Mouse (Mus musculus): ENCODE results near the gene Hspa2. TPM values are rescaled to one million over a fixed set of nuclear protein-coding genes. Genes with fewer than 3 reads are reported as not detected.

The Hspa2 gene
- polyA plus RNA-seq, 1 experiment from 2014 or later: 6.7 TPM

GRCm38 (mm10) chr12:76388794-76389193, 15.2 kb upstream of the Hspa2 start:
- Histone ChIP-seq H3K4me2 (replicated peaks) (no peak overlapping the region), H3K4me1 (no peaks in the 10 kb centered on the region), H3K36me3 (peaks cover 44% of the 10 kb centered on the region), H3K9ac (no peak overlapping the region), H3K9me3 (no peaks in the 10 kb centered on the region), H3K4me3 (no peak overlapping the region), H3K27me3 (no peaks in the 10 kb centered on the region), H3K27ac (no peak overlapping the region)
- 91% methylated on average over 11 of the region's 11 CpGs for WGBS
- ATAC-seq (ENCODE audit: low FRiP score, low read depth): no peak

GRCm38 (mm10) chr12:76391595-76392271, 12.2 kb upstream of the Hspa2 start:
- WGBS: 84% methylated on average over 3 of the region's 3 CpGs
- no peak overlapping the region for H3K4me2 ChIP-seq (replicated peaks)
- no peak overlapping the region for H3K27ac ChIP-seq
- peaks cover 23% of the 10 kb centered on the region for H3K36me3 ChIP-seq
- H3K27me3 ChIP-seq: no peaks in the 10 kb centered on the region
- no peaks in the 10 kb centered on the region for H3K9me3 ChIP-seq
- no peak overlapping the region for H3K9ac ChIP-seq
- H3K4me1 ChIP-seq: no peaks in the 10 kb centered on the region
- no peak for ATAC-seq (ENCODE audit: low FRiP score, low read depth)
- H3K4me3 ChIP-seq: no peak overlapping the region

- no peaks in the 10 kb centered on the region for H3K9me3 ChIP-seq
- no peak for ATAC-seq (ENCODE audit: low FRiP score, low read depth)
- whole genome bisulfite sequencing: 79% methylated on average over 5 of the region's 5 CpGs
Observed at GRCm38 (mm10) chr12:76392979-76393378, 11.0 kb upstream of the Hspa2 start.

GRCm38 (mm10) chr12:76397281-76397680, 6.7 kb upstream of the Hspa2 start:
- 82% methylated on average over 5 of the region's 5 CpGs for WGBS
- Histone ChIP-seq H3K36me3 (0 out of 2 replicates have a peak, but pooled peaks cover 2% of the 10 kb centered on the region), H3K27me3 (peaks cover 2% of the 10 kb centered on the region; the same call in 1 of the 2 replicates), H3K27ac (no peak overlapping the region), H3K9ac (no peak overlapping the region), H3K9me3 (no peaks in the 10 kb centered on the region), H3K4me2 (replicated peaks) (no peak overlapping the region), H3K4me3 (no peak overlapping the region), H3K4me1 (no peaks in the 10 kb centered on the region)
- no peak for ATAC-seq (ENCODE audit: low FRiP score, low read depth)

More at GRCm38 (mm10) chr12:76392979-76393378, 11.0 kb upstream of the Hspa2 start:
- Histone ChIP-seq H3K4me2 (replicated peaks) (no peak overlapping the region), H3K4me1 (no peaks in the 10 kb centered on the region), H3K27ac (no peak overlapping the region), H3K36me3 (peaks cover 17% of the 10 kb centered on the region), H3K27me3 (no peaks in the 10 kb centered on the region), H3K9ac (no peak overlapping the region), H3K4me3 (no peak overlapping the region)

GRCm38 (mm10) chr12:76401674-76402073, 2.3 kb upstream of the Hspa2 start:
- Histone ChIP-seq H3K9me3 (no peaks in the 10 kb centered on the region), H3K4me2 (replicated peaks) (no peak overlapping the region), H3K36me3 (no peaks in the 10 kb centered on the region), H3K27ac (no peak overlapping the region), H3K9ac (no peak overlapping the region), H3K4me1 (peaks cover 24% of the 10 kb centered on the region), H3K27me3 (peaks cover 30% of the 10 kb centered on the region), H3K4me3 (no peak overlapping the region)
- 62% methylated on average over 3 of the region's 3 CpGs for WGBS
- ATAC-seq (ENCODE audit: low FRiP score, low read depth): no peak

GRCm38 (mm10) chr12:76402991-76403885, 738 bp upstream of the Hspa2 start:
- H3K4me1 ChIP-seq: peaks cover 24% of the 10 kb centered on the region
- H3K36me3 ChIP-seq: no peaks in the 10 kb centered on the region
- peak overlapping the region; percentile 81; the same call in 1 of the 2 replicates for H3K27ac ChIP-seq
- under 1% methylated on average over 54 of the region's 54 CpGs for WGBS
- peak overlapping the region; percentile 65 for H3K4me3 ChIP-seq
- peak overlapping the region; percentile 87 for H3K4me2 ChIP-seq (replicated peaks)
- H3K9ac ChIP-seq: peak overlapping the region; percentile 68
- H3K9me3 ChIP-seq: no peaks in the 10 kb centered on the region
- ATAC-seq (ENCODE audit: low FRiP score, low read depth): peak; percentile 91
- H3K27me3 ChIP-seq: peaks cover 42% of the 10 kb centered on the region

- Histone ChIP-seq H3K27ac (no peak overlapping the region), H3K9ac (peak overlapping the region; percentile 53; the same call in 1 of the 2 replicates), H3K4me2 (replicated peaks) (peak overlapping the region; percentile 87), H3K9me3 (no peaks in the 10 kb centered on the region), H3K4me3 (peak overlapping the region; percentile 65), H3K27me3 (peaks cover 42% of the 10 kb centered on the region), H3K36me3 (no peaks in the 10 kb centered on the region), H3K4me1 (peaks cover 24% of the 10 kb centered on the region)
- ATAC-seq (ENCODE audit: low FRiP score, low read depth): no peak
- WGBS: 11% methylated on average over 20 of the region's 20 CpGs
Observed at GRCm38 (mm10) chr12:76404836-76405182, 833 bp downstream of the Hspa2 start.

- Histone ChIP-seq H3K4me1 (peaks cover 24% of the 10 kb centered on the region), H3K4me3 (peak overlapping the region; percentile 65), H3K27ac (no peak overlapping the region), H3K4me2 (replicated peaks) (peak overlapping the region; percentile 87), H3K36me3 (no peaks in the 10 kb centered on the region), H3K27me3 (peaks cover 42% of the 10 kb centered on the region), H3K9ac (no peak overlapping the region; the same call in 1 of the 2 replicates), H3K9me3 (no peaks in the 10 kb centered on the region)
- no peak for ATAC-seq (ENCODE audit: low FRiP score, low read depth)
- WGBS: 3% methylated on average over 64 of the region's 64 CpGs
Observed at GRCm38 (mm10) chr12:76405183-76405970, 1.4 kb downstream of the Hspa2 start.

- Histone ChIP-seq H3K4me3 (peak overlapping the region; percentile 65), H3K4me2 (replicated peaks) (peak overlapping the region; percentile 87), H3K9ac (0 out of 2 replicates have a peak overlapping the region, but pooled peaks have one; percentile 13), H3K27me3 (peaks cover 42% of the 10 kb centered on the region), H3K9me3 (no peaks in the 10 kb centered on the region), H3K4me1 (peaks cover 24% of the 10 kb centered on the region), H3K27ac (no peak overlapping the region), H3K36me3 (no peaks in the 10 kb centered on the region)
- 2% methylated on average over 23 of the region's 23 CpGs for whole genome bisulfite sequencing
- ATAC-seq (ENCODE audit: low FRiP score, low read depth): no peak
Observed at GRCm38 (mm10) chr12:76405971-76406370, 2.0 kb downstream of the Hspa2 start.

GRCm38 (mm10) chr12:76407184-76407583, 3.2 kb downstream of the Hspa2 start:
- Histone ChIP-seq H3K27me3 (peaks cover 40% of the 10 kb centered on the region), H3K27ac (no peak overlapping the region), H3K9me3 (no peaks in the 10 kb centered on the region), H3K4me2 (replicated peaks) (no peak overlapping the region), H3K36me3 (no peaks in the 10 kb centered on the region), H3K4me1 (peaks cover 24% of the 10 kb centered on the region), H3K9ac (no peak overlapping the region), H3K4me3 (no peak overlapping the region)
- no peak for ATAC-seq (ENCODE audit: low FRiP score, low read depth)
- 41% methylated on average over 1 of the region's 1 CpGs for WGBS

- no peak overlapping the region for H3K4me2 ChIP-seq (replicated peaks)
- H3K9ac ChIP-seq: no peak overlapping the region
Observed at GRCm38 (mm10) chr12:76409166-76409565, 5.2 kb downstream of the Hspa2 start.

More at GRCm38 (mm10) chr12:76409166-76409565, 5.2 kb downstream of the Hspa2 start:
- Histone ChIP-seq H3K4me1 (peaks cover 18% of the 10 kb centered on the region), H3K27me3 (peaks cover 35% of the 10 kb centered on the region), H3K27ac (no peak overlapping the region), H3K36me3 (no peaks in the 10 kb centered on the region), H3K4me3 (no peak overlapping the region), H3K9me3 (no peaks in the 10 kb centered on the region)
- no peak for ATAC-seq (ENCODE audit: low FRiP score, low read depth)
- 10% methylated on average over 4 of the region's 4 CpGs for WGBS

All from limb, embryonic 13.5 days (tissue).